ENCODE assay signal across 8 mouse cellular contexts in genomic region chr19:15838327-15838726, GRCm38 (mm10).
DNase-seq lines count a peak whose midpoint lies in the region; ATAC-seq and TF ChIP-seq lines count a peak whose summit lies in the region.
"Had no signal": no experiment of that assay in that cellular context is flagged by ENCODE, and none has a peak within 500 bp of the region (broad histone marks: within the 10 kb centered on the region; RNA-seq: fewer than 3 reads in every experiment).

No protein-coding gene starts in this region.

- ATAC-seq in embryonic facial prominence, embryonic 11.5 days (replicated peaks; ENCODE audit: insufficient number of reproducible peaks, low FRiP score, low TSS enrichment, low read depth): no peak
- no peak for ATAC-seq in limb, embryonic 12.5 days (ENCODE audit: insufficient number of reproducible peaks, insufficient read depth, low FRiP score, low TSS enrichment, low read depth)

- no peaks in the 10 kb centered on the region for H3K27me3 ChIP-seq in MEL (ENCODE audit: control insufficient read depth in 1 of 2, insufficient read depth in 2 of 2, low read length in 2 of 2)
- H3K27me3 ChIP-seq in embryonic facial prominence, embryonic 11.5 days (ENCODE audit: control insufficient read depth, insufficient read depth, low read length): no peaks in the 10 kb centered on the region
- 0 out of 2 replicates have a peak, but pooled peaks cover 3% of the 10 kb centered on the region for H3K27me3 ChIP-seq in limb, embryonic 12.5 days

- no peak for TF ChIP-seq POLR2A in MEL (IDR thresholded peaks at IDR 0.05; ENCODE audit: control insufficient read depth in 1 of 2, insufficient read depth in 1 of 2, low read depth in 1 of 2, low read length in 2 of 2, poor library complexity in 1 of 2)

- peak overlapping the region; percentile 75 for H3K27ac ChIP-seq in MEL (ENCODE audit: control insufficient read depth, low read depth, low read length)
- H3K27ac ChIP-seq in embryonic facial prominence, embryonic 11.5 days (replicated peaks; ENCODE audit: low read depth, low read length): no peak overlapping the region
- peak overlapping the region; percentile 53; the same call in 1 of the 2 replicates for H3K27ac ChIP-seq in limb, embryonic 12.5 days

- H3K4me3 ChIP-seq in MEL (ENCODE audit: control insufficient read depth in 1 of 2, insufficient read depth in 1 of 2, low read depth in 2 of 2, low read length in 2 of 2): no peak overlapping the region
- no peak overlapping the region for H3K4me3 ChIP-seq in embryonic facial prominence, embryonic 11.5 days (ENCODE audit: low read depth, low read length)
- H3K4me3 ChIP-seq in limb, embryonic 12.5 days (replicated peaks): no peak overlapping the region
- H3K4me3 ChIP-seq: megakaryocyte, embryonic 14.5 days had no signal

- WGBS in embryonic facial prominence, embryonic 11.5 days: 51% methylated on average over 5 of the region's 5 CpGs
- 13% methylated on average over 5 of the region's 5 CpGs for WGBS in limb, embryonic 12.5 days

- peak; percentile 28 to 45 for DNase-seq in layer of hippocampus, postnatal 10 days (ENCODE audit: low spot score in 2 of 2)
- DNase-seq in layer of hippocampus, postnatal 25 days (ENCODE audit: extremely low spot score in 1 of 2, low spot score in 1 of 2): no peak
- DNase-seq in MEL (ENCODE audit: low read depth, low spot score): no peak
- DNase-seq in embryonic facial prominence, embryonic 11.5 days (ENCODE audit: low spot score): peak; percentile 6
- DNase-seq in ovary, postnatal 14 days (ENCODE audit: low spot score): no peak
- DNase-seq in adrenal gland, postnatal 36 days: no peak

- H3K4me1 ChIP-seq in MEL (ENCODE audit: control insufficient read depth in 1 of 2, insufficient read depth in 2 of 2, low read length in 2 of 2): peaks cover 18 to 29% of the 10 kb centered on the region in 2 experiments
- no peaks in the 10 kb centered on the region for H3K4me1 ChIP-seq in embryonic facial prominence, embryonic 11.5 days (ENCODE audit: control insufficient read depth, insufficient read depth, low read length)
- peaks cover 22% of the 10 kb centered on the region for H3K4me1 ChIP-seq in limb, embryonic 12.5 days (replicated peaks)

- H3K9me3 ChIP-seq in MEL (replicated peaks; ENCODE audit: insufficient read depth, low read length): no peaks in the 10 kb centered on the region
- H3K9me3 ChIP-seq in embryonic facial prominence, embryonic 11.5 days (replicated peaks; ENCODE audit: control insufficient read depth, low read length): no peaks in the 10 kb centered on the region
- no peaks in the 10 kb centered on the region for H3K9me3 ChIP-seq in limb, embryonic 12.5 days

- H3K79me2 ChIP-seq in MEL (ENCODE audit: control insufficient read depth, insufficient read depth, low read length, poor library complexity): no peaks in the 10 kb centered on the region

- peaks cover 0 to 24% of the 10 kb centered on the region in 2 experiments; a peak in 2 of 4 replicates for H3K36me3 ChIP-seq in MEL (ENCODE audit: control insufficient read depth in 1 of 2, insufficient read depth in 2 of 2, low read length in 2 of 2)
- no peaks in the 10 kb centered on the region for H3K36me3 ChIP-seq in embryonic facial prominence, embryonic 11.5 days (replicated peaks; ENCODE audit: control insufficient read depth, insufficient read depth, low read depth, low read length)
- no peaks in the 10 kb centered on the region for H3K36me3 ChIP-seq in limb, embryonic 12.5 days

- no peak for TF ChIP-seq RAD21 in MEL (IDR thresholded peaks at IDR 0.05; ENCODE audit: low read depth, low read length)

- no peak for TF ChIP-seq CTCF in MEL (IDR thresholded peaks at IDR 0.05 in 2 of 3, conservative IDR thresholded peaks at IDR 0.05 in 1 of 3; ENCODE audit: control insufficient read depth in 1 of 3, insufficient read depth in 1 of 3, low read depth in 2 of 3, low read length in 3 of 3, poor library complexity in 1 of 3, severe bottlenecking in 1 of 3)

- H3K4me2 ChIP-seq in embryonic facial prominence, embryonic 11.5 days (ENCODE audit: low read depth, low read length): no peak overlapping the region
- no peak overlapping the region for H3K4me2 ChIP-seq in limb, embryonic 12.5 days

- peak overlapping the region; percentile 11; the same call in 1 of the 2 replicates for H3K9ac ChIP-seq in MEL (ENCODE audit: control insufficient read depth, low read depth, low read length, poor library complexity, severe bottlenecking)
- no peak overlapping the region for H3K9ac ChIP-seq in embryonic facial prominence, embryonic 11.5 days (replicated peaks; ENCODE audit: low read length)
- no peak overlapping the region for H3K9ac ChIP-seq in limb, embryonic 12.5 days (replicated peaks)

- no peak for TF ChIP-seq EP300 in MEL (IDR thresholded peaks at IDR 0.05; ENCODE audit: low read depth in 1 of 2, low read length in 2 of 2)

TF ChIP-seq in MEL, 35 proteins besides CTCF, POLR2A, EP300 and RAD21:
- TF ChIP-seq CHD1 (IDR thresholded peaks at IDR 0.05; ENCODE audit: low read depth, low read length): no peak
- TF ChIP-seq ZMIZ1 (IDR thresholded peaks at IDR 0.05; ENCODE audit: low read depth, low read length): no peak
- TF ChIP-seq USF2 (IDR thresholded peaks at IDR 0.05; ENCODE audit: borderline replicate concordance in 1 of 2, insufficient read depth in 1 of 2, low read depth in 1 of 2, low read length in 2 of 2): no peak
- no peak for TF ChIP-seq KAT2A (conservative IDR thresholded peaks at IDR 0.05; ENCODE audit: low read depth, low read length)
- TF ChIP-seq UBTF (IDR thresholded peaks at IDR 0.05; ENCODE audit: borderline replicate concordance, insufficient read depth, low read depth, low read length): no peak
- no peak for TF ChIP-seq GATA1 (IDR thresholded peaks at IDR 0.05; ENCODE audit: low read depth, low read length)
- TF ChIP-seq NELFE (IDR thresholded peaks at IDR 0.05; ENCODE audit: low read depth, low read length): no peak
- no peak for TF ChIP-seq SMC3 (IDR thresholded peaks at IDR 0.05; ENCODE audit: low read depth, low read length)
- no peak for TF ChIP-seq MEF2A (IDR thresholded peaks at IDR 0.05; ENCODE audit: extremely low read depth, insufficient replicate concordance, low read depth, low read length, poor library complexity, severe bottlenecking)
- no peak for TF ChIP-seq BHLHE40 (IDR thresholded peaks at IDR 0.05; ENCODE audit: borderline replicate concordance, low read depth, low read length)
- no peak for TF ChIP-seq MAX (IDR thresholded peaks at IDR 0.05; ENCODE audit: low read length)
- TF ChIP-seq POLR2AphosphoS5 (IDR thresholded peaks at IDR 0.05; ENCODE audit: borderline replicate concordance, low read depth, low read length): no peak
- no peak for TF ChIP-seq MYB (IDR thresholded peaks at IDR 0.05; ENCODE audit: low read depth, low read length)
- no peak for TF ChIP-seq ELF1 (IDR thresholded peaks at IDR 0.05; ENCODE audit: low read depth, low read length)
- no peak for TF ChIP-seq USF1 (IDR thresholded peaks at IDR 0.05; ENCODE audit: low read depth, low read length)
- no peak for TF ChIP-seq TAL1 (IDR thresholded peaks at IDR 0.05; ENCODE audit: low read length)
- no peak for TF ChIP-seq CHD2 (IDR thresholded peaks at IDR 0.05; ENCODE audit: low read length)
- TF ChIP-seq TBP (IDR thresholded peaks at IDR 0.05; ENCODE audit: low read depth, low read length): no peak
- no peak for TF ChIP-seq POLR2AphosphoS2 (IDR thresholded peaks at IDR 0.05; ENCODE audit: low read length)

Comparison
In these comparisons a context has a peak if more than half of its experiments do, and no peak if none do; other contexts are left out.
1. DNase-seq: peak in layer of hippocampus, postnatal 10 days (2 of 2) and embryonic facial prominence, embryonic 11.5 days (single experiment); none in layer of hippocampus, postnatal 25 days (0 of 2), MEL (single experiment), ovary, postnatal 14 days (single experiment) and adrenal gland, postnatal 36 days (0 of 2).